Mouse (Mus musculus): ENCODE data around the gene Sgca.

The Sgca gene

DNA sequence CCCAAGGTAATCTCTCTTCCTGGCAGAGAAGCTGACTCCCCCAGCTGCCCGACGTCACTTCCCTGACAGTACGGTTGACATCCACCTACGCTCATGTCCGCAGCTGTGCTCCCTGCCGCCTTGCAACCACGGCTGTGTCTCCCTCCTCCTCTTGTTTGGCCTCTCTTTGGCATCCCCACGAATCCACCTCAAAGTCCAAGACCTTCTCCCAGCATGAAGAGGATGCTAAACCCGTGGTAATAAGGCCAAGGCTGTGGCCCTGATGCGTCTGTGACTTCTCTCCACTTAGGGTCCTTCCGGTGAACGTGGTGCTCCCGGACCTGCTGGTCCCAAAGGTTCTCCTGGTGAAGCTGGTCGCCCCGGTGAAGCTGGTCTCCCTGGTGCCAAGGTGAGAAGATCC, 33.1 kb downstream of the Sgca start:
- no peak for DNase-seq (ENCODE audit: low spot score)

DNA sequence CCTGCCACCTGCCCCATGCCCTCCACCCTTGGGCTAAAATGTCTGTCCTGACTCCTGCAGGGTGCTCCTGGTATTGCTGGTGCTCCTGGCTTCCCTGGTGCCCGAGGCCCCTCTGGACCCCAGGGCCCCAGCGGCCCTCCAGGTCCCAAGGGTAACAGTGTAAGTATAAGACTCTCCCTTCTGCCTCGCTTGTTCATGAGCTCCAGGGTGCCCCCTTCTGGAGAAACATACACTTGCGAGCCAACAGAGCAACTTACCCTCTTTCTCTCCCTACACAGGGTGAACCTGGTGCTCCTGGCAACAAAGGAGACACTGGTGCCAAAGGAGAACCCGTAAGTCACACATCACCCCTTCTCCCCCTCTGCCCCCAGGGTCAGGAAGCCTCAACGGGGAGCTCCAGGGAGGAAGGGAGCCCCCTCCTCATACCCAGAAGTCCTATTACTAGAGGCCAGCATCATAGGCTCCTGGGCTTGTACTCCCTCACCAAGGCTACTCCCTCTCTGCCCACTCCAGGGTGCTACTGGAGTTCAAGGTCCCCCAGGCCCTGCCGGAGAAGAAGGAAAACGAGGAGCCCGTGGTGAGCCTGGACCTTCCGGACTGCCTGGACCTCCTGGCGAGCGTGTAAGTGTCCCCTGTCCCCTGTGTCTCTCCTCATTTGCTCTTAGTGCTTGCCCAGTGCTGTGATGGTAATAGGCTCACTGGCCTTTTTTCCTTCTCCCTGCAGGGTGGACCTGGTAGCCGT, 33.7 kb downstream of the Sgca start:
- DNase-seq (ENCODE audit: low spot score): no peak

GRCm38 (mm10) chr11:94941776-94942175, 34.4 kb downstream of the Sgca start:
- no peak for DNase-seq (ENCODE audit: low spot score)

- no peak for DNase-seq (ENCODE audit: low spot score)
Measured at GRCm38 (mm10) chr11:94941121-94941520, 35.0 kb downstream of the Sgca start.

DNA sequence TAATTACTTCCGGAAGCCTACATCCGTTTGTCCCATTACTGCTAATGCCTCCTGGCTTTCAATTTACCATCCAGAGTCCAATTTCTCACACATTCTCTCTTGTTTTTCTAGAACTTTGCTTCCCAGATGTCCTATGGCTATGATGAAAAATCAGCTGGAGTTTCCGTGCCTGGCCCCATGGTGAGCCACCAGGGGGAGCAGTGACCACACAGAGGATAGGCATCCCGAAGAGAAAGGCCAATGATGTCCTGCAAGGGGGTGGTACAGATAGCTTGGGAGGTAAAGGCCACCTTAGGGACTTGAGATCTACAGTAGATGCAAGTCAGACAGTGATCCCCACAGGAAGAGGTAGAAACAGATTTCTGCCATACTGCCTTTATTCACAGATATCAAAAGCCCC, 36.8 kb downstream of the Sgca start:
- no peak for DNase-seq (ENCODE audit: low spot score)

DNA sequence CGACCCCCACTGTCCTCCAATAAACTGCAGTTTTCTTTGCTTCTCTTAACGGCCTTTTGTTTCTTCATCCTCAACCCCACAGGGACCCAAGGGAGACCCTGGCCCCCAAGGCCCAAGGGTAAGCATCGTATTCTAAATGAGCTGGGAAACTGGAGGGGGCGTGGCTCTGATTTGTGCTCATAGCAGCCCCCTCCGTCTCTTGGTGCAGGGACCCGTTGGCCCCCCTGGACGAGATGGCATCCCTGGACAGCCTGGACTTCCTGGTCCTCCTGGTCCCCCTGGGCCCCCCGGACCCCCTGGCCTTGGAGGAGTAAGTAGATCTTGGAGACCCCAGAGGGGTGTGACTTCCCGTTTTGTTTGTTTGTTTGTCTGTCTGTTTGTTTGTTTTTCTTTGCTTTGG, 37.8 kb downstream of the Sgca start:
- no peak for DNase-seq (ENCODE audit: low spot score)

GRCm38 (mm10) chr11:94937787-94938186, 38.3 kb downstream of the Sgca start:
- no peak for DNase-seq (ENCODE audit: low spot score)

DNA sequence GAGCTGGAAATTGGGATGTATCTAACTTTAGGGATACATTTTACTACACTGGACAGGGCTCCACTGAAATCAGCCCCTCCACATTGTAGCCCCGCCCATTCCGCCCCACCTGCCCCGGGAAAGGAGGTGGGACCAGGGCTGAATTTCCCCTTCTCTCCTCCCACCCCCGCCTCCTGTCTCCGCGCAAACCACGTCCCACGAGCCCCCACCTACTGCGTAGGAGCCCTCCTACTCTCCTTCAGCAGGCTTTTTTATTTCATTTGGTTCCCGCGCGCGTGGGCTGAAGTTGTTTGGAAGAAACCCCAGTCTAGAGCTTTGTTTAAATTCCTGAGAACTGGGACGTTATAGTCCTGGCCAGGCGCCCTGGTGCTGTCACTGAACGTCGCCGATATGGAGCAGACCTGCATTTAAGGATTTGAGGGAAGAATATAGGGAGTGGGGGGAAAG, 38.8 kb downstream of the Sgca start:
- DNase-seq (ENCODE audit: low spot score): no peak

GRCm38 (mm10) chr11:94936851-94937295, 39.3 kb downstream of the Sgca start:
- peak; percentile 85 for DNase-seq (ENCODE audit: low spot score)

DNA sequence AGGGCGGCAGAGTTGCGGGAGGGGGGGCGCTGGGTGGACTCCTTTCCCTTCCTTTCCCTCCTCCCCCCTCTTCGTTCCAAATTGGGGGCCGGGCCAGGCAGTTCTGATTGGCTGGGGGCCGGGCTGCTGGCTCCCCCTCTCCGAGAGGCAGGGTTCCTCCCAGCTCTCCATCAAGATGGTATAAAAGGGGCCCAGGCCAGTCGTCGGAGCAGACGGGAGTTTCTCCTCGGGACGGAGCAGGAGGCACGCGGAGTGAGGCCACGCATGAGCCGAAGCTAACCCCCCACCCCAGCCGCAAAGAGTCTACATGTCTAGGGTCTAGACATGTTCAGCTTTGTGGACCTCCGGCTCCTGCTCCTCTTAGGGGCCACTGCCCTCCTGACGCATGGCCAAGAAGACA, 40.1 kb downstream of the Sgca start, which contains the start of gene Col1a1:
Col1a1 (plus strand) TSS at position 180 of the 400 bp plus-strand sequence.
- DNase-seq (ENCODE audit: low spot score): peak; percentile 82

GRCm38 (mm10) chr11:94934526-94934925, 41.6 kb downstream of the Sgca start:
- no peak for DNase-seq (ENCODE audit: low spot score)

- DNase-seq (ENCODE audit: low spot score): no peak
Measured at GRCm38 (mm10) chr11:94933584-94933983, 42.5 kb downstream of the Sgca start.

DNA sequence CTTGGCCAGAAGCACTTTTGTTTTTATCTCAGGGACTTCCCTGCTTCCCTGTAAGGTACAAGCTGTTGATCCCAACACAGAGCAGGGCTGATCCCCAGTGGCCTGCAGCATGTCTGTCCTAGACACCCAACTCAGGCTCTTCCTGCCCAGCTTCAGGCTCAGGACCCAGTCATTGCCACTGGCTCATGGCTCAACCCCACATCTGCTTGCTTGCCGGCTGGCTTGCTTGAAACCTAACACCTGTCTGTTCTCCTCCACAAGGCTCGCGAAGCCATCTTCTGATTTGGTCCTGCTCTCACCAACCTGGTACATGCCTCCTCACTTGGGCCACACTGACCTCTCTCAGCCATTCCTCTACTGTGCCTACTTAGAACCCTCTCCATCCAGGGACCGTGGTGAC, 46.0 kb downstream of the Sgca start:
- DNase-seq (ENCODE audit: low spot score): no peak

- no peak for DNase-seq (ENCODE audit: low spot score)
Measured at GRCm38 (mm10) chr11:94929599-94929998, 46.5 kb downstream of the Sgca start.

GRCm38 (mm10) chr11:94928820-94929219, 47.3 kb downstream of the Sgca start:
- no peak for DNase-seq (ENCODE audit: low spot score)

DNA sequence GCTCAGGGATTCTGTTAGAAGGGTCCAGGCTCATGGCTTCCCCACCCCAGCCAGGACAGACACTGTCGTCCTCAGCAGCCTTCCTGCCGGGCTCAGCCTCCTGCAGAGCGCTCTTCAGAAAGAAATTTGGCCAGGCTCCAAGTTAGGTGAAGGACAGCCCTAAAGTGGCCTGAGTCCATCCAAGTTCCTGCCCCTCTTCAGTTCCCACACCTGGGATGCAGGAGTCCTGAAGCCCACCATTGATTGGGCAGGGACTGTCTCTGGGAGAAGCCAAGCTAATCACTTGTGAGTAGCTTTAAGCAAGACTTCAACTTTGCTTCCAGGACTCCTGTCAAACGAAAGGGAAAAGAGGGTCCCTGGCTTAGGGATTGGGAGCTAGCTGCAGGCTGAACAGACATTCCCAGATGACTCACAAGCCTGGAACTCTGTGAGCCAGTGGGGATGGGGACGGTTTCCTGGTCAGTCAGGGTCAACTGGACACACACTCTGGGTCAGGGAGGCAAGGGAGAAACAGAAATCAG, 48.3 kb downstream of the Sgca start:
- no peak for DNase-seq (ENCODE audit: low spot score)

- DNase-seq (ENCODE audit: low spot score): no peak
Measured at GRCm38 (mm10) chr11:94926431-94926830, 49.7 kb downstream of the Sgca start.

DNA sequence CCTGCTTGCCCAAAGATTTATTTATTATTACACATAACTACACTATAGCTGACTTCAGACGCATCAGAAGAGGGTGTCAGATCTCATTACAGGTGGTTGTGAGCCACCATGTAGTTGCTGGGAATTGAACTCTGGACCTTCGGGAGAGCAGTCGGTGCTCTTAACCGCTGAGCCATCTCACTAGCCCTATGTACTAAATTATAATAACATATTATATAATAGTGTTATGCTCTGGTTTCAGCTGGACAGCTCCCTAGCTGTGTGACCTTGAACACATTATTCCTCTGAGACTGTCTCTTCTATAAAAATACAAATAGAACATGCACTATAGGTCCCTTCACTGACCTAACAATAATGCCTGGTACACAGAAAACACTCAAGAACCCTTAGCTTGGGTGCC, 51.1 kb downstream of the Sgca start:
- no peak for DNase-seq (ENCODE audit: low spot score)

GRCm38 (mm10) chr11:94920996-94921401, 55.1 kb downstream of the Sgca start:
- DNase-seq (ENCODE audit: low spot score): no peak

GRCm38 (mm10) chr11:94917717-94918116, 58.4 kb downstream of the Sgca start:
- DNase-seq (ENCODE audit: low spot score): no peak

- DNase-seq (ENCODE audit: low spot score): no peak
Measured at GRCm38 (mm10) chr11:94916477-94916876, 59.6 kb downstream of the Sgca start.

GRCm38 (mm10) chr11:94915675-94916403, 60.3 kb downstream of the Sgca start:
- no peak for DNase-seq (ENCODE audit: low spot score)

All from ovary, postnatal 10 days (tissue).